Mouse (Mus musculus): Measurements from ENCODE around the gene Chtf18.
"Not testable (repeated sequence)": the region's sequence is repeated elsewhere in the genome, so short reads cannot be mapped to it uniquely, and the experiment has no call there.

Gene Chtf18

GRCm38 (mm10) chr17:25727265-25728008 is at the start of gene Chtf18, which contains the start of gene Rpusd1:
Gene Chtf18 (minus strand): TSS chr17:25727419.
Gene Rpusd1 (plus strand): TSS chr17:25727670.
- DNase-seq (ENCODE audit: inconsistent age in 2 of 2, low spot score in 1 of 2) = peak; percentile 99 to 100

- DNase-seq (ENCODE audit: inconsistent age in 2 of 2, low spot score in 1 of 2) = no peak
Observed at GRCm38 (mm10) chr17:25775318-25776062, 48.3 kb upstream of the Chtf18 start.

DNA sequence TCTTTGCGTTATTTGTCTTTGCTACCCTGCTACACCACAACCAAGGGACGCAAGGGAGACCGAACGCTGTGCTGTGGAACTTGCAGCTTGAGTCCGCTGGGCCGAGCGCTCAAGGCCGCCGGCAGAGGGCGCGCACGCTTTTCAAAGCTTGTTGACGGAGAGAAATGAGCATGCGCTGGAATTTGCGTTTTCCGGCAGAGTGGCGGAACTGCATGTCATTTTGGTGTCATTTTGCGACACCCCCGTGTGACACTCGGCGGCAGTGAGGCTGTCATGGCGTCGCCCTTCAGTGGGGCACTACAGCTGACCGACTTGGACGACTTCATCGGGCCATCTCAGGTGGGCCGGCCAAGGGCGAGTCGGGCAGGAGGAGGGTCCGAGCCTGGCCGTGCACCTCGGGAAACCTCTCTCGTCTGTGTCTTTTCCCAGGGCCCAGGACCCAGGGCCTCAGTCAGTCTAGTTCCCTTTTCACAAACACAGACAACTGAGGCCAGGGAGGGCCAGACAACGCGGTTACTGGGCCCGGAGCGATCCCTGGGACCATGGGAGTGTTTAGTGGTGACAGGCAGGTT is 46.4 kb upstream of the Chtf18 start, which contains the start of gene Narfl:
Gene Narfl, plus strand, starts transcription at position 228 of the 572 bp plus-strand sequence.
- DNase-seq (ENCODE audit: inconsistent age in 2 of 2, low spot score in 1 of 2) = peak; percentile 97 to 99

DNA sequence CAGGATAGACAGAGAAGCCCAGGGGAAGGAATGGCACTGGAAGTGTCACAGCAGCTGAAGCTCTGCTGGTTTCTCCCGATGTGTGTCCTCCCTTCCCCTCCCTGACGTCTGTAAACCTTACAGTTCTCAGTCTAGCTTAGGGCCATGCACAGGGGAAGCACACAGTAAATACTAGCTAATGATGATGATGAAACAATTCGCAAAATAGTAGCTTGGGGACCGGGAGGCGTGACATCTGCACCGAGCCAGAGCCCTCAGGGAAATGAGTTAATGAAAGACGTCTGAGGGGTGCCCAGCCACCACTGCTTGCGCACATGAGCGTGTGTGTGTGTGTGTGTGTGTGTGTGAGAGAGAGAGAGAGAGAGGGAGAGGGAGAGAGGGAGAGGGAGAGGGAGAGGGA is 42.1 kb upstream of the Chtf18 start:
- DNase-seq (ENCODE audit: inconsistent age in 2 of 2, low spot score in 1 of 2) = no peak

GRCm38 (mm10) chr17:25765886-25766285 is 38.7 kb upstream of the Chtf18 start:
- DNase-seq (ENCODE audit: inconsistent age in 2 of 2, low spot score in 1 of 2) = no peak

- DNase-seq (ENCODE audit: inconsistent age in 2 of 2, low spot score in 1 of 2) = no peak
Observed at GRCm38 (mm10) chr17:25762591-25762990, 35.4 kb upstream of the Chtf18 start.

GRCm38 (mm10) chr17:25761561-25761970 is 34.3 kb upstream of the Chtf18 start:
- DNase-seq (ENCODE audit: inconsistent age in 2 of 2, low spot score in 1 of 2) = no peak

DNA sequence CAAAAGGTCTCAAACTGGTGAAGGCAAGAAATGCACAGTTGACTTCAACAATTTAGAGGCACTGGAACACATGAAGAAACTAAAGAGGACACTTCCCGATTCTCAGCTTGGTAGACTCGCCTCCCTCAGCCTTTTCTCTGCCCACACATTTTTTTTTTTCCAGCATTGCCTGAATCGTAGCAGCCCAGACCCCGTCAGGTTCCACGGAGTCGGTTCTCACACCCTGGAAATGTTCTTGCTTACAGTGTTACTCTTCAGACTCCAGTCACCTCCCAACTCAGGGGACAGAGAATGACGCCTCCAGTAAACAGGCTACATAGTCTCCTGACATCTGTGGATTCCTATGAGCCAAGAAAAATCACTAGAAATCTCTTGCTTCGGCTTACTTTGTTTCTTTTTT is 32.9 kb upstream of the Chtf18 start:
- no peak for DNase-seq (ENCODE audit: inconsistent age in 2 of 2, low spot score in 1 of 2)

DNA sequence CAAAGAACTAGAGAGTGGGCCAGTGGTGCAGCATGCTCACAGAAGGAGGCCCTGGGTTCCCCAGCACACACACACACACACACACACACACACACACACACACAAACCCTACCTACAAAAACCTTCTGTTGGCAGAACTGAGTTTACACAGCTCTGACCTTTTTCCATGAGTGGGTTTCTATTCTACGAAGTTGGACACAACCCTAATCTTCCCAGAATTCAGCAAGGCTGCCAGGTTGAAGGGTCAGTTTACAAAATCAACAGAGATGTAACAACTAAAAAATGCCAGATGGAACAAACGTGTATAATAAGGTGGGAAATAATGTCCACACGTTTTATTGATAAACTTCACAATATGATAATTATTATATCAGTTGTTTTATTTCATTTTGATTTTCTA is 30.5 kb upstream of the Chtf18 start:
- no peak for DNase-seq (ENCODE audit: inconsistent age in 2 of 2, low spot score in 1 of 2)

- DNase-seq (ENCODE audit: inconsistent age in 2 of 2, low spot score in 1 of 2) = no peak
Observed at GRCm38 (mm10) chr17:25756378-25757242, 29.4 kb upstream of the Chtf18 start.

- DNase-seq (ENCODE audit: inconsistent age in 2 of 2, low spot score in 1 of 2) = no peak
Observed at GRCm38 (mm10) chr17:25755627-25756377, 28.6 kb upstream of the Chtf18 start.

DNA sequence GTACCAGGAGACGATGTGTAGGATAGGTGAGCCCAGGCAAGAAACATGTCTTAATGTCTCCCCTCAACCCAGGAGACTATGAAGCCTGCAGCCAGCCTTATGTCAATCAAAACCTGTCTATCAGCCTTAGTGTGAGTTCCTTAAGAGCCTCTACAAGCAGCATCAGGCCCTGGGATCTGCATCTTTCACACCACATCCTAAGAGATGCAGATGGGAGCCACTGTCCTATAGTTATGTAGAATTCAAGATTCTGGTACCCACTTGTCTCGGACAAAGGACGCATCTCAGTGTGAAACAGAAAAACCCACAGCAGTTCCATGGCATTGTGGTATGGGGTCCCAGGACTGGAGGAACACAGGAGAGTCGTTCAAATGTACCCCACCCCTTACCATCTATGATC is 27.9 kb upstream of the Chtf18 start:
- DNase-seq (ENCODE audit: inconsistent age in 2 of 2, low spot score in 1 of 2) = no peak

- DNase-seq (ENCODE audit: inconsistent age in 2 of 2, low spot score in 1 of 2) = no peak
Observed at GRCm38 (mm10) chr17:25754241-25754640, 27.0 kb upstream of the Chtf18 start, which contains the start of gene Msln. Gene Msln (minus strand): TSS chr17:25754378.

- peak; percentile 69 to 88 for DNase-seq (ENCODE audit: inconsistent age in 2 of 2, low spot score in 1 of 2)
Observed at GRCm38 (mm10) chr17:25751446-25751845, 24.2 kb upstream of the Chtf18 start.

DNA sequence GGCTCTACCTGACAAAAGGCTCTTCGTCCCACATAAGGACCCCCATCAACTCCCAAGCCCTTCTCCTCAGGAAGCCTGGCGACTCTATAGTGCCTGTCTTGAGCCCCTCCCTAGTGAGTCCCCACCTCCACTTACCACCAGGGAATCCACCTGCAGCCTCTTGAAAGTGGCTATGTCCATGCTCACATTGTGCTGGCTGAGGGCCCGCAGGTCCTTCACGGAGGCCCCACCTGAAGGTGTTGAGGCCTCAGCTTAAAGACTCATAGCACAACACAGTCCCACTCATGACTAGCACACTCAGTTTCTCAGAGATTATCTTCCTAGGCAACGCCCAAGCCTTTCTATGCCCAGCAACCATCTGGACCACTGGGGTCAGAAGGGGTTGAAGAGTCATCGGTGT is 22.1 kb upstream of the Chtf18 start:
- no peak for DNase-seq (ENCODE audit: inconsistent age in 2 of 2, low spot score in 1 of 2)

- peak; percentile 33 to 76 for DNase-seq (ENCODE audit: inconsistent age in 2 of 2, low spot score in 1 of 2)
Observed at GRCm38 (mm10) chr17:25748238-25748637, 21.0 kb upstream of the Chtf18 start.

DNA sequence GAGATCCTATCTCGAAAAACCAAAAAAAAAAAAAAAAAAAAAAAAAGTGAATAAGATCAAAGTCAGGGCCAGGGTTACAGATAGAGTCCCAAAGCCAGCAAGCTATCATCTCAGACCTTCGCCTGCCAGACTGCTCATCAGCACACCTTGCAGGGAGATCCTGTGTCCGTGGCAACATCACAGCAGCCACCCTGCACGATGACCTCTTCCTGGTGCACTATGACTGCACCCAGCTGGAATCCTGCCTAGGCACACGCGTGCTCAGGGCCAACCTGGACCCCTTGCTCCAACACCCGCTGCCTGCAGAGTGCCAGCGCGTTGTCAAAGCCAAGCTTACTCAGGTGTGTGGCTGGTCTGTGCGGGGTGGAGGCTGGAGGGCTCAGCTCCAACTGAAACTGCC is 17.1 kb upstream of the Chtf18 start:
- peak; percentile 57 to 65 for DNase-seq (ENCODE audit: inconsistent age in 2 of 2, low spot score in 1 of 2)

GRCm38 (mm10) chr17:25743831-25744230 is 16.6 kb upstream of the Chtf18 start:
- DNase-seq (ENCODE audit: inconsistent age in 2 of 2, low spot score in 1 of 2) = peak; percentile 85 to 91

DNA sequence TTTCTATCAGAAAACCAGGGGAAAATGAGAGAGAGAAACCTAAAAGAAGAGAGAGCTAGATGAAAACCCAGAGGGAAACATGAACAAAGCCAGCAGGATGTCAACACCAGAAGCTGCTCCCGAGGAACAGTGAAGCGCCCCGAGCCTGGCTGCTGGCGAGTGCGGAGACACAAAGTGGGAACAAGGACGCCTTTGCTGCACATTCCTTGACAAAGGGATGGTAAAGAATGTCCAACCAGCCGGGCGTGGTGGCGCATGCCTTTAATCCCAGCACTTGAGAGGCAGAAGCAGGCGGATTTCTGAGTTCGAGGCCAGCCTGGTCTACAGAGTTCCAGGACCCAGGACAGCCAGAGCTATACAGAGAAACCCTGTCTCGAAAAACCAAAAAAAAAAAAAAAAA is 14.3 kb upstream of the Chtf18 start:
- not testable (repeated sequence) for DNase-seq (ENCODE audit: inconsistent age in 2 of 2, low spot score in 1 of 2)

DNA sequence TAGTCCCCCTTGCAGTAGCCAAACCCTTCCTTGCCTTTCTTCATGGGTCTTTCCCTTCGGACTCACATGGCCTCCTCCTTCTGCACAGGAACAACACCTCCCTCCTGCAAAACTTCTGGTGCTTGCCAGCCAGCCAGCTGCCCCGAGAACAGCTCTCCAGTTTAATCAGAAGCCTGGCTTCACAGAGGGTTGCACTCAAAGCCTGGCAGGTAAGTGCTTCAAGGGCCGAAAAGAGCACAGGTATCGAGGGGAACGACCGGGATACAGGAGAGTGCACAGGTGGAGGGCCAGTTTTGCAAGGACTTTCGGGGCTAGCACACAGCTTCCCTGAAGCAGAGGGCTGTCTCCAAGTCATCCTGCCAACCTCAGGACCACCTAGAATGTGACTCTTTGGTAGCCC is 11.6 kb upstream of the Chtf18 start:
- no peak for DNase-seq (ENCODE audit: inconsistent age in 2 of 2, low spot score in 1 of 2)
